ENCODE assay signal across 9 mouse cellular contexts in genomic region chr5:21265049-21265448, GRCm38 (mm10).
A peak's percentile ranks its signal among the peaks of the same experiment; 100 is the strongest.
DNase-seq lines count a peak whose midpoint lies in the region; ATAC-seq and TF ChIP-seq lines count a peak whose summit lies in the region.
"Had no signal": no experiment of that assay in that cellular context is flagged by ENCODE, and none has a peak within 500 bp of the region (broad histone marks: within the 10 kb centered on the region; RNA-seq: fewer than 3 reads in every experiment).

No protein-coding gene starts in this region.

- peak; percentile 96 for TF ChIP-seq CTCF in heart, postnatal 0 days (IDR thresholded peaks at IDR 0.05; ENCODE audit: low read depth)
- TF ChIP-seq CTCF in testis, adult 2 months (IDR thresholded peaks at IDR 0.05; ENCODE audit: control insufficient read depth, insufficient read depth, insufficient replicate concordance, low read depth, low read length): peak; percentile 46; the same call in 1 of the 2 replicates

- H3K4me2 ChIP-seq in heart, postnatal 0 days (ENCODE audit: low read depth, low read length): no peak overlapping the region
- no peak overlapping the region for H3K4me2 ChIP-seq in liver, embryonic 11.5 days
- no peak overlapping the region for H3K4me2 ChIP-seq in neural tube, embryonic 13.5 days
- H3K4me2 ChIP-seq: embryonic facial prominence, embryonic 15.5 days had no signal

- H3K36me3 ChIP-seq in heart, postnatal 0 days (replicated peaks; ENCODE audit: control insufficient read depth, insufficient read depth, low read length): no peaks in the 10 kb centered on the region
- no peaks in the 10 kb centered on the region for H3K36me3 ChIP-seq in liver, embryonic 11.5 days (ENCODE audit: control insufficient read depth, insufficient read depth, low read length)
- H3K36me3 ChIP-seq in neural tube, embryonic 13.5 days: no peaks in the 10 kb centered on the region
- no peaks in the 10 kb centered on the region for H3K36me3 ChIP-seq in testis, adult 2 months (ENCODE audit: control insufficient read depth, insufficient read depth, low read length)
- H3K36me3 ChIP-seq: embryonic facial prominence, embryonic 15.5 days had no signal

- H3K27ac ChIP-seq in heart, postnatal 0 days (ENCODE audit: low read depth): no peak overlapping the region
- H3K27ac ChIP-seq in liver, embryonic 11.5 days (ENCODE audit: low read depth, low read length): no peak overlapping the region
- H3K27ac ChIP-seq in neural tube, embryonic 13.5 days (replicated peaks): no peak overlapping the region
- no peak overlapping the region for H3K27ac ChIP-seq in testis, adult 2 months (ENCODE audit: control insufficient read depth, insufficient read depth, low read depth, low read length)
- H3K27ac ChIP-seq: embryonic facial prominence, embryonic 15.5 days had no signal

- peak; percentile 68 for DNase-seq in CD4-positive helper T cell, adult 2 months (ENCODE audit: low read depth, low spot score)
- peak; percentile 91 for DNase-seq in adrenal gland, postnatal 14 days
- peak; percentile 77 for DNase-seq in embryo, embryonic 11.5 days (ENCODE audit: low read depth, low spot score)
- DNase-seq in heart, postnatal 0 days (ENCODE audit: low spot score): peak; percentile 81
- peak; percentile 90 for DNase-seq in kidney, postnatal 10 days
- peak; percentile 62 for DNase-seq in liver, embryonic 11.5 days (ENCODE audit: low spot score)

- no peak for TF ChIP-seq POLR2A in testis, adult 2 months (IDR thresholded peaks at IDR 0.05; ENCODE audit: control insufficient read depth, low read depth, low read length)

- H3K9me3 ChIP-seq in heart, postnatal 0 days (replicated peaks; ENCODE audit: control insufficient read depth, low read length): no peaks in the 10 kb centered on the region
- no peaks in the 10 kb centered on the region for H3K9me3 ChIP-seq in liver, embryonic 11.5 days (ENCODE audit: control insufficient read depth, low read length)
- H3K9me3 ChIP-seq in neural tube, embryonic 13.5 days: no peaks in the 10 kb centered on the region
- H3K9me3 ChIP-seq: embryonic facial prominence, embryonic 15.5 days had no signal

- WGBS in heart, postnatal 0 days: 17% methylated on average over 4 of the region's 4 CpGs
- WGBS in liver, embryonic 11.5 days: 23% methylated on average over 4 of the region's 4 CpGs
- WGBS in neural tube, embryonic 13.5 days: 21% methylated on average over 4 of the region's 4 CpGs

- no peak overlapping the region for H3K4me3 ChIP-seq in heart, postnatal 0 days (ENCODE audit: low read depth, low read length)
- H3K4me3 ChIP-seq in liver, embryonic 11.5 days (ENCODE audit: low read depth, low read length): no peak overlapping the region
- no peak overlapping the region for H3K4me3 ChIP-seq in neural tube, embryonic 13.5 days
- H3K4me3 ChIP-seq in testis, adult 2 months (ENCODE audit: control insufficient read depth, low read depth, low read length): no peak overlapping the region
- H3K4me3 ChIP-seq: embryonic facial prominence, embryonic 15.5 days had no signal

- H3K9ac ChIP-seq in heart, postnatal 0 days (replicated peaks; ENCODE audit: low read depth, low read length): no peak overlapping the region
- H3K9ac ChIP-seq in liver, embryonic 11.5 days (ENCODE audit: low read depth, low read length): no peak overlapping the region
- no peak overlapping the region for H3K9ac ChIP-seq in neural tube, embryonic 13.5 days
- H3K9ac ChIP-seq: embryonic facial prominence, embryonic 15.5 days had no signal

- no peak for TF ChIP-seq EP300 in heart, postnatal 0 days (IDR thresholded peaks at IDR 0.05; ENCODE audit: low read depth)

- H3K4me1 ChIP-seq in heart, postnatal 0 days (ENCODE audit: control insufficient read depth, insufficient read depth): no peaks in the 10 kb centered on the region
- no peaks in the 10 kb centered on the region for H3K4me1 ChIP-seq in liver, embryonic 11.5 days (replicated peaks; ENCODE audit: control insufficient read depth, insufficient read depth, low read length)
- H3K4me1 ChIP-seq in neural tube, embryonic 13.5 days (replicated peaks): peaks cover 34% of the 10 kb centered on the region
- H3K4me1 ChIP-seq in testis, adult 2 months (ENCODE audit: control insufficient read depth, insufficient read depth, low read length): no peaks in the 10 kb centered on the region

- no peaks in the 10 kb centered on the region for H3K27me3 ChIP-seq in heart, postnatal 0 days (ENCODE audit: control insufficient read depth, insufficient read depth, low read length)
- H3K27me3 ChIP-seq in liver, embryonic 11.5 days (replicated peaks; ENCODE audit: control insufficient read depth, insufficient read depth, low read length): no peaks in the 10 kb centered on the region
- H3K27me3 ChIP-seq in neural tube, embryonic 13.5 days: no peaks in the 10 kb centered on the region
- no peaks in the 10 kb centered on the region for H3K27me3 ChIP-seq in testis, adult 2 months (ENCODE audit: control insufficient read depth, insufficient read depth, low read length)
- H3K27me3 ChIP-seq: embryonic facial prominence, embryonic 15.5 days had no signal

- ATAC-seq in heart, postnatal 0 days (ENCODE audit: insufficient read depth, low read depth): 0 out of 2 replicates have a peak, but pooled peaks have one; percentile 47
- no peak for ATAC-seq in liver, embryonic 11.5 days (replicated peaks; ENCODE audit: low FRiP score)
- ATAC-seq in neural tube, embryonic 13.5 days (ENCODE audit: low read depth): peak; percentile 71
